Mouse (Mus musculus) ES-E14 (cell line): ENCODE data around the gene Klhl30.

Source experiments
- CHD2 ChIP-seq: IDR thresholded peaks from 2 replicates; pipeline ENCODE4 v1.6.1; 2014; ENCODE audit warnings: mild to moderate bottlenecking, low read depth, low read length, inconsistent platforms
- HCFC1 ChIP-seq: IDR thresholded peaks from 2 replicates; pipeline ENCODE4 v1.6.1; 2012; ENCODE audit warnings: low read length, inconsistent platforms, borderline replicate concordance; ENCODE audit not compliant: insufficient read depth
- MAFK ChIP-seq: IDR thresholded peaks from 2 replicates; pipeline ENCODE4 v1.6.1; 2014; ENCODE audit warnings: mild to moderate bottlenecking, low read depth, low read length, inconsistent platforms; ENCODE audit not compliant: insufficient read depth
- ZC3H11A ChIP-seq: IDR thresholded peaks from 2 replicates; pipeline ENCODE4 v1.6.1; 2012; ENCODE audit warnings: low read depth, mild to moderate bottlenecking, inconsistent platforms, low read length, borderline replicate concordance
- ZNF384 ChIP-seq: IDR thresholded peaks from 2 replicates; pipeline ENCODE4 v1.6.1; 2012; ENCODE audit warnings: low read depth, low read length, inconsistent platforms

GRCm38 (mm10) chr1:91325488-91326042 lies 25.3 kb upstream of the Klhl30 start:
- TF ChIP-seq ZNF384 = no peak
- TF ChIP-seq CHD2 = no peak
- TF ChIP-seq ZC3H11A = no peak
- no peak for TF ChIP-seq HCFC1
- TF ChIP-seq MAFK = no peak
